In the genomic region with DNA sequence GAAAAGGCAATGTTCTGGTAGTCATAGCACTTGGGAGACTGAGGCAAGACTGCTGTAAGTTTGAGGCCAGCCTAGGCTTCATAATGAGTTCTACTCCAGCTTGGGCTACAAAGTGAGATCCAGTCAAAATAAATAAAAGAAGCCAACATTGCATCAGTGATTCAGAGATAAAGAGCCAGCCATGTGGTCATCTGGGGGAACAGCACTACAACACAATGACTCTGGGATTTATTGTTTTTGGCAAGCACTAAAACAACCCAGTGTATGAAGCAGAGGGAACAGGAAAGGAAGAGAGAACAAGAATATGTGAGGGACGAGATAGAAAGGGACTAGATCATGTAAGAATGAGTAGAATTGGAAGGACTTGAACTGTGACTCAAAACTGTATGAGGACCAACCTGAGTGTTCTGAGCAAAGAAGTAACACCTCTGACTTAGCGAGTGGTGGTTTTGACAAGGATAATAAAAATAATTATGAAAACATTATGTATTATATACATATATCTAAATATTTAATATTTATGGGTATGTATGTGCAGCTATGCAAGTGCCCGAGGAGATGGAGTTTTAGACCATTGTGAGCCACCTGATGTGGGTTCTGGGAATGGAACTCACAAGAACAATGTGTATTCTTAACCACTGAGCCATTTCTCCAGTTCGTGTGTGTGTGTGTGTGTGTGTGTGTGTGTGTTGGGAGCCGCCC, we compare ENCODE assay signal across 15 mouse cellular contexts. TPM values are rescaled to one million over a fixed set of nuclear protein-coding genes. Genes with fewer than 3 reads are reported as not detected.
DNase-seq lines count a peak whose midpoint lies in the region; ATAC-seq and TF ChIP-seq lines count a peak whose summit lies in the region.
"Had no signal": no experiment of that assay in that cellular context is flagged by ENCODE, and none has a peak within 500 bp of the region (broad histone marks: within the 10 kb centered on the region; RNA-seq: fewer than 3 reads in every experiment).

No protein-coding gene starts in this region.

- no peaks in the 10 kb centered on the region for H3K36me3 ChIP-seq in heart, postnatal 0 days (replicated peaks; ENCODE audit: control insufficient read depth, insufficient read depth, low read length)
- peaks cover 2% of the 10 kb centered on the region for H3K36me3 ChIP-seq in heart, adult 2 months (ENCODE audit: control insufficient read depth, insufficient read depth, low read length)
- no peaks in the 10 kb centered on the region for H3K36me3 ChIP-seq in liver, embryonic 14.5 days (replicated peaks; ENCODE audit: control insufficient read depth, insufficient read depth, low read depth)
- H3K36me3 ChIP-seq in hindbrain, postnatal 0 days (ENCODE audit: insufficient read depth, low read length) = no peaks in the 10 kb centered on the region
- H3K36me3 ChIP-seq: embryonic facial prominence, embryonic 15.5 days; midbrain, embryonic 15.5 days; neural tube, embryonic 15.5 days had no signal

- H3K27ac ChIP-seq in heart, postnatal 0 days (ENCODE audit: low read depth) = no peak overlapping the region
- H3K27ac ChIP-seq in heart, adult 2 months = no peak overlapping the region
- H3K27ac ChIP-seq in liver, embryonic 14.5 days = peak overlapping the region; percentile 21
- no peak overlapping the region for H3K27ac ChIP-seq in hindbrain, postnatal 0 days
- H3K27ac ChIP-seq: embryonic facial prominence, embryonic 15.5 days; midbrain, embryonic 15.5 days; neural tube, embryonic 15.5 days had no signal

- H3K79me2 ChIP-seq in heart, adult 2 months (replicated peaks; ENCODE audit: control insufficient read depth, insufficient read depth, low read length) = no peaks in the 10 kb centered on the region

- TF ChIP-seq POLR2A in heart, adult 2 months (IDR thresholded peaks at IDR 0.05; ENCODE audit: insufficient read depth, low read depth, low read length) = no peak

- H3K9ac ChIP-seq in heart, postnatal 0 days (replicated peaks; ENCODE audit: low read depth, low read length) = no peak overlapping the region
- H3K9ac ChIP-seq in heart, adult 2 months (ENCODE audit: low read depth, low read length) = no peak overlapping the region
- no peak overlapping the region; the same call in 1 of the 2 replicates for H3K9ac ChIP-seq in liver, embryonic 14.5 days (replicated peaks)
- H3K9ac ChIP-seq in hindbrain, postnatal 0 days (replicated peaks; ENCODE audit: low read length) = no peak overlapping the region
- H3K9ac ChIP-seq: embryonic facial prominence, embryonic 15.5 days; midbrain, embryonic 15.5 days; neural tube, embryonic 15.5 days had no signal

- no peak for TF ChIP-seq EP300 in heart, postnatal 0 days (IDR thresholded peaks at IDR 0.05; ENCODE audit: low read depth)
- no peak for TF ChIP-seq EP300 in heart, adult 2 months (IDR thresholded peaks at IDR 0.05; ENCODE audit: insufficient read depth, low read depth, low read length)
- TF ChIP-seq EP300 in liver, embryonic 14.5 days (IDR thresholded peaks at IDR 0.05; ENCODE audit: low read depth) = no peak

- no peak overlapping the region for H3K4me3 ChIP-seq in heart, postnatal 0 days (ENCODE audit: low read depth, low read length)
- H3K4me3 ChIP-seq in heart, adult 2 months = no peak overlapping the region
- 0 out of 4 replicates have a peak overlapping the region, but pooled peaks of 1 of the 2 experiments have one; percentile 6 for H3K4me3 ChIP-seq in liver, embryonic 14.5 days (ENCODE audit: insufficient read depth in 1 of 2, low read depth in 2 of 2, low read length in 2 of 2)
- no peak overlapping the region for H3K4me3 ChIP-seq in hindbrain, postnatal 0 days (ENCODE audit: low read length)
- H3K4me3 ChIP-seq: embryonic facial prominence, embryonic 15.5 days; midbrain, embryonic 15.5 days; neural tube, embryonic 15.5 days had no signal

- intact Hi-C loops in heart, adult 2 months (cut with DNase I) = no loop called here

- DNase-seq in heart, postnatal 0 days (ENCODE audit: low spot score) = no peak
- DNase-seq in heart, adult 2 months = no peak
- DNase-seq in CD4-positive helper T cell, adult 2 months (ENCODE audit: low read depth, low spot score) = peak; percentile 70
- peak; percentile 41 for DNase-seq in adipocyte (ENCODE audit: low spot score)
- DNase-seq in liver, embryonic 14.5 days (ENCODE audit: low read depth in 3 of 3, low spot score in 3 of 3) = no peak
- DNase-seq in hindbrain, postnatal 0 days (ENCODE audit: low spot score) = no peak
- no peak for DNase-seq in layer of hippocampus, postnatal 14 days (ENCODE audit: low spot score in 2 of 2)
- DNase-seq in urinary bladder, postnatal 25 days (ENCODE audit: low spot score) = no peak
- DNase-seq: cerebellum, adult 8-10 months; heart, adult 18-20 months; kidney, postnatal 10 days; lung, adult 18-20 months had no signal

- peak; percentile 12; the same call in 1 of the 2 replicates for ATAC-seq in heart, postnatal 0 days (ENCODE audit: insufficient read depth, low read depth)
- no peak for ATAC-seq in liver, embryonic 14.5 days (ENCODE audit: insufficient read depth)
- ATAC-seq in hindbrain, postnatal 0 days = no peak
- ATAC-seq: midbrain, embryonic 15.5 days had no signal

- WGBS in heart, postnatal 0 days = 69% methylated on average over 5 of the region's 5 CpGs
- 54% methylated on average over 5 of the region's 5 CpGs for WGBS in heart, adult 2 months
- 58% methylated on average over 5 of the region's 5 CpGs for WGBS in liver, embryonic 14.5 days (ENCODE audit: insufficient replicate concordance)
- WGBS in hindbrain, postnatal 0 days = 78% methylated on average over 5 of the region's 5 CpGs

- H3K9me3 ChIP-seq in heart, postnatal 0 days (replicated peaks; ENCODE audit: control insufficient read depth, low read length) = no peaks in the 10 kb centered on the region
- H3K9me3 ChIP-seq in liver, embryonic 14.5 days (ENCODE audit: control insufficient read depth, low read length) = no peaks in the 10 kb centered on the region
- H3K9me3 ChIP-seq in hindbrain, postnatal 0 days (ENCODE audit: low read length) = no peaks in the 10 kb centered on the region
- H3K9me3 ChIP-seq: embryonic facial prominence, embryonic 15.5 days; midbrain, embryonic 15.5 days; neural tube, embryonic 15.5 days had no signal

- H3K4me1 ChIP-seq in heart, postnatal 0 days (ENCODE audit: control insufficient read depth, insufficient read depth) = peaks cover 17% of the 10 kb centered on the region
- peaks cover 6% of the 10 kb centered on the region for H3K4me1 ChIP-seq in heart, adult 2 months (ENCODE audit: control insufficient read depth, insufficient read depth, low read length)
- H3K4me1 ChIP-seq in liver, embryonic 14.5 days (replicated peaks; ENCODE audit: control insufficient read depth in 2 of 2, insufficient read depth in 2 of 2, low read length in 1 of 2) = peaks cover 0 to 5% of the 10 kb centered on the region in 2 experiments; a peak in 2 of 4 replicates
- no peaks in the 10 kb centered on the region for H3K4me1 ChIP-seq in hindbrain, postnatal 0 days (ENCODE audit: insufficient read depth, low read length)
- H3K4me1 ChIP-seq: embryonic facial prominence, embryonic 15.5 days; midbrain, embryonic 15.5 days; neural tube, embryonic 15.5 days had no signal

- TF ChIP-seq CTCF in heart, postnatal 0 days (IDR thresholded peaks at IDR 0.05; ENCODE audit: low read depth) = no peak
- no peak for TF ChIP-seq CTCF in heart, adult 2 months (IDR thresholded peaks at IDR 0.05)
- TF ChIP-seq CTCF in liver, embryonic 14.5 days (IDR thresholded peaks at IDR 0.05; ENCODE audit: low read depth) = no peak
- TF ChIP-seq CTCF in hindbrain, postnatal 0 days (IDR thresholded peaks at IDR 0.05; ENCODE audit: low read depth) = no peak

- H3K4me2 ChIP-seq in heart, postnatal 0 days (ENCODE audit: low read depth, low read length) = no peak overlapping the region
- H3K4me2 ChIP-seq in liver, embryonic 14.5 days (ENCODE audit: low read depth) = peak overlapping the region; percentile 34
- no peak overlapping the region for H3K4me2 ChIP-seq in hindbrain, postnatal 0 days (ENCODE audit: low read depth, low read length)
- H3K4me2 ChIP-seq: embryonic facial prominence, embryonic 15.5 days; midbrain, embryonic 15.5 days; neural tube, embryonic 15.5 days had no signal

- H3K27me3 ChIP-seq in heart, postnatal 0 days (ENCODE audit: control insufficient read depth, insufficient read depth, low read length) = no peaks in the 10 kb centered on the region
- no peaks in the 10 kb centered on the region for H3K27me3 ChIP-seq in heart, adult 2 months (ENCODE audit: control insufficient read depth, insufficient read depth, low read length)
- H3K27me3 ChIP-seq in liver, embryonic 14.5 days (ENCODE audit: control insufficient read depth, insufficient read depth, low read length) = no peaks in the 10 kb centered on the region
- no peaks in the 10 kb centered on the region for H3K27me3 ChIP-seq in hindbrain, postnatal 0 days (ENCODE audit: insufficient read depth, low read length)
- H3K27me3 ChIP-seq: embryonic facial prominence, embryonic 15.5 days; midbrain, embryonic 15.5 days; neural tube, embryonic 15.5 days had no signal

RNA-seq across cellular contexts. Expression of a gene that starts 19.9 kb away (rescaled TPM):
- 2.9 and 4.7 TPM in 2 replicates for total RNA-seq in heart, postnatal 0 days (2014; rRNA removed; ENCODE audit: low replicate concordance)
- polyA plus RNA-seq in heart, postnatal 0 days (2015; fragmentation: Nextera tagmentation; extraction: Ambion mirVana) = 0.81 and 0.98 TPM in 2 replicates
- total RNA-seq in heart, adult 2 months (2021) = under 1 TPM; 0.55 to 0.73 TPM
- 4.4 and 6.0 TPM in 2 replicates for polyA plus RNA-seq in heart, adult 2 months (2012; rRNA removed)
- 0.35 and 0.83 TPM in 2 replicates for polyA plus RNA-seq in liver, embryonic 14.5 days (2012; rRNA removed)
- 0.18 and 0.20 TPM in 2 replicates for polyA plus RNA-seq in liver, embryonic 14.5 days (2014; fragmentation: Nextera tagmentation; extraction: Ambion mirVana)
- 201 and 255 TPM in 2 replicates for total RNA-seq in hindbrain, postnatal 0 days (2014; rRNA removed)
- 97.5 and 104 TPM in 2 replicates for polyA plus RNA-seq in hindbrain, postnatal 0 days (2015; fragmentation: Nextera tagmentation; extraction: Ambion mirVana)
- total RNA-seq in layer of hippocampus, postnatal 14 days (2021) = 100 to 1,000 TPM; 107 to 119 TPM

RNA-seq across cellular contexts. Expression of a gene that starts 20.2 kb away (rescaled TPM):
- total RNA-seq in heart, postnatal 0 days (2014; rRNA removed; ENCODE audit: low replicate concordance) = 40.5 and 47.9 TPM in 2 replicates
- polyA plus RNA-seq in heart, postnatal 0 days (2015; fragmentation: Nextera tagmentation; extraction: Ambion mirVana) = 20.1 and 22.2 TPM in 2 replicates
- total RNA-seq in heart, adult 2 months (2021) = 10 to 100 TPM; 31.6 to 33.4 TPM
- polyA plus RNA-seq in heart, adult 2 months (2012; rRNA removed) = 39.8 and 59.2 TPM in 2 replicates
- 13.8 and 14.3 TPM in 2 replicates for polyA plus RNA-seq in liver, embryonic 14.5 days (2012; rRNA removed)
- polyA plus RNA-seq in liver, embryonic 14.5 days (2014; fragmentation: Nextera tagmentation; extraction: Ambion mirVana) = 18.3 and 21.4 TPM in 2 replicates
- 40.0 and 42.7 TPM in 2 replicates for total RNA-seq in hindbrain, postnatal 0 days (2014; rRNA removed)
- polyA plus RNA-seq in hindbrain, postnatal 0 days (2015; fragmentation: Nextera tagmentation; extraction: Ambion mirVana) = 23.7 and 27.5 TPM in 2 replicates
- 10 to 100 TPM; 60.4 to 63.1 TPM for total RNA-seq in layer of hippocampus, postnatal 14 days (2021)

RNA-seq across cellular contexts. Expression of a gene that starts 54.7 kb away (rescaled TPM):
- total RNA-seq in heart, postnatal 0 days (2014; rRNA removed; ENCODE audit: low replicate concordance) = 32.5 and 52.3 TPM in 2 replicates
- polyA plus RNA-seq in heart, postnatal 0 days (2015; fragmentation: Nextera tagmentation; extraction: Ambion mirVana) = 24.8 and 25.9 TPM in 2 replicates
- 10 to 100 TPM; 13.0 to 14.0 TPM for total RNA-seq in heart, adult 2 months (2021)
- polyA plus RNA-seq in heart, adult 2 months (2012; rRNA removed) = 14.0 and 15.3 TPM in 2 replicates
- polyA plus RNA-seq in liver, embryonic 14.5 days (2012; rRNA removed) = 34.2 and 37.9 TPM in 2 replicates
- polyA plus RNA-seq in liver, embryonic 14.5 days (2014; fragmentation: Nextera tagmentation; extraction: Ambion mirVana) = 64.6 and 69.5 TPM in 2 replicates
- total RNA-seq in hindbrain, postnatal 0 days (2014; rRNA removed) = 5.6 and 14.7 TPM in 2 replicates
- polyA plus RNA-seq in hindbrain, postnatal 0 days (2015; fragmentation: Nextera tagmentation; extraction: Ambion mirVana) = 15.3 and 15.4 TPM in 2 replicates
- total RNA-seq in layer of hippocampus, postnatal 14 days (2021) = 10 to 100 TPM; 14.5 to 16.4 TPM

Comparison
In these comparisons a context has a peak if more than half of its experiments do, and no peak if none do; other contexts are left out.
1. DNase-seq: peak in CD4-positive helper T cell, adult 2 months (single experiment) and adipocyte (single experiment); none in heart, postnatal 0 days (single experiment), heart, adult 2 months (0 of 2), liver, embryonic 14.5 days (0 of 3), hindbrain, postnatal 0 days (single experiment), layer of hippocampus, postnatal 14 days (0 of 2) and urinary bladder, postnatal 25 days (single experiment).
2. RNA of a gene that starts 19.9 kb away (total RNA-seq): 201 to 255 TPM in hindbrain, postnatal 0 days and 107 to 119 TPM in layer of hippocampus, postnatal 14 days; 2.9 to 4.7 TPM in heart, postnatal 0 days and 0.55 to 0.73 TPM in heart, adult 2 months; every median in the first group is over 10 times any median in the second.